Mouse (Mus musculus) CD4-positive, CD25-positive, alpha-beta regulatory T cell (primary cell): ENCODE results near the gene Asprv1. TPM values are rescaled to one million over a fixed set of nuclear protein-coding genes. Genes with fewer than 3 reads are reported as not detected.

Source experiments
- polyA plus RNA-seq: library from polyadenylated mRNA; unstranded; fragments of 100-300 nt; shearing (Covaris generic); gene quantifications from one replicate; pipeline ENCODE4 v1.2.1, GENCODE M21; 2017

Asprv1 gene
- polyA plus RNA-seq, result 0.11 TPM

DNA sequence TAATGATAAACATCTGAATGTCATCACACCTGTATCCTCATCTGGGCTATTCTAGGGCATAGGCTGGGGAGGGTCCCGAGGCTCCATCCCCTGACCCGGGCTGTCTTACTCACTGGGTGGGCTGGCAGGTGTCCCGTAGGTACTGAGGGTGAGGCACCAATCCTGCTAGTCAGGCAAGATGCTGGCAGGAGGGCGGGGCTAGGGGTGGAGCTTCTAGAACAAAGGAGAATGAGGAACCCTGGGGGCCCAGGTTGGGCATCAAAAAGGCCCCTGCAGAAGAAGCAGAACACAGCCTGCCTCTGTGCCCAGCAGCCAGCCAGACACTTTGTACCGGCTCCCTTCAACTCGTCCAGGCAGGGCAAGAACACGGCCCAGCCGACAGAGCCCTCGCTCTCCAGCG, at the start of gene Asprv1:
Gene Asprv1, plus strand, starts transcription at position 219 of the 400 bp plus-strand sequence.

DNA sequence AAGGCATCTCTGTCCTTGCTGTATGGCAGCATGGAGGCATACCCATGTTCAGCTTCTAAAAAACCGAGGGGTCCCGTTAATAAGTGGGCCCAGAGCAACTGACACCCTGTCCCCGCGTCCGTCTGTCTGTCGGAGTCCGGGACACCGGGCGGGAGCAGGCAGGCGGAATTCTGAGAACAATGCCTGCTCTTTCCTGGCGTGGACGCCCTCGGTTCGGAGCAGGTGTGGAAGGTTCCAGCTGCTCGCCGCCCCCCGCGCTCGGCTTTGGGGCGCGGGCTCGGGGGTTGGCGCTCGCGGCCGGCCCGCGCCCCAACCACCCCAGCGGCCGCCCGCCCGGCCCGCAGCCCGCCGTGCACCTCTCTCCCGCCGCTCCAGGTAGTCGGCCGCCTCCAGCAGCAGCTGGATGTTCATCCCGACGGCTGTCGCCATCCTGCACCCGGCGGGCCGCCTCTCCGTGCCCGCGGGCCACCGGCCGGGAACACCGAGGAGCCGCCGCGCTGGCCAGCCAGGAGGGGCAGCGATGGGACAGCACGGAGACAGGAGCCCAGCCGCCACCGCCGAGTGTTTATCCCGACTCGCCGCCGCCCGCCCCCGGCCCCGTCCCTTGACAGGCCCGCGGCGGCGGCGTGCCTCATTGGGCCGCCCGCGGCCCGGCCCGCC, 40.7 kb downstream of the Asprv1 start, which contains the start of gene Mxd1:
Gene Mxd1, minus strand, starts transcription at position 582 of the 660 bp plus-strand sequence.

Other genes with a start within 250 kb of the Asprv1 start
- 6.8 TPM for gene Pcyox1, start 231.0 kb upstream of the Asprv1 start, polyA plus RNA-seq
- 147 TPM for gene Tia1, start 223.9 kb upstream of the Asprv1 start, polyA plus RNA-seq
- not detected for gene Gm44790, start 201.5 kb upstream of the Asprv1 start, polyA plus RNA-seq
- 50.6 TPM for gene C87436, start 189.8 kb upstream of the Asprv1 start, polyA plus RNA-seq
- 362 TPM for gene Pcbp1, start 101.8 kb upstream of the Asprv1 start, polyA plus RNA-seq
- 101 TPM for gene Mxd1, start 41.0 kb downstream of the Asprv1 start, polyA plus RNA-seq
- 80.5 TPM for gene Snrnp27, start 56.4 kb downstream of the Asprv1 start, polyA plus RNA-seq
- 70.4 TPM for gene Gmcl1, start 105.2 kb downstream of the Asprv1 start, polyA plus RNA-seq
- gene Anxa4, start 165.4 kb downstream of the Asprv1 start, polyA plus RNA-seq, result 14.0 TPM
- 75.2 TPM for gene Aak1, start 221.4 kb downstream of the Asprv1 start, polyA plus RNA-seq